Mouse (Mus musculus): ENCODE results near the gene B230118H07Rik. TPM values are rescaled to one million over a fixed set of nuclear protein-coding genes. Genes with fewer than 3 reads are reported as not detected.

B230118H07Rik gene
- polyA plus RNA-seq, 1 experiment from 2014 or later = 60.3 TPM

DNA sequence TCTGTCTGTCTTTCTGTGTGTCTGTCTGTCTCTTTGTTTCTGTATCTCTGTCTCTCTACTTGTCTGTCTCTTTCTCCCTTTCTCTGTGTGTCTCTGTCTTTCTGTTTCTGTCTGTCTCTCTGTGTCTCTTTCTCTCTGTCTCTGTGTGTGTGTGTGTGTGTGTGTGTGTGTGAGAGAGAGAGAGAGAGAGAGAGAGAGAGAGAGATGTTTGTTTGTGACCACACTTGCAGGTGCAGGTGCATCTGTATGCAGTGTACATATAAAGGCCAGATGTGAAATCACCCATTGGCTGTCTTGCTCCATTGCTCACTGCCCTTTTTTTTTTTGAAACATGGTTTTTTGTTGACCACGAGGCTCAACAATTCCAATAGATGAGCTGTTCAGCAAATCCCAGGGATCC is 1.1 kb upstream of the B230118H07Rik start:
- Histone ChIP-seq H3K4me2 (ENCODE audit: low read depth, low read length) (no peak overlapping the region), H3K27ac (ENCODE audit: low read length) (no peak overlapping the region), H3K4me3 (ENCODE audit: low read length) (no peak overlapping the region), H3K4me1 (ENCODE audit: control insufficient read depth, insufficient read depth, low read length) (peaks cover 5% of the 10 kb centered on the region; the same call in 1 of the 2 replicates), H3K36me3 (ENCODE audit: control insufficient read depth, insufficient read depth) (no peaks in the 10 kb centered on the region), H3K27me3 (ENCODE audit: control insufficient read depth, insufficient read depth, low read length) (no peaks in the 10 kb centered on the region), H3K9ac (ENCODE audit: low read length) (no peak overlapping the region), H3K9me3 (replicated peaks; ENCODE audit: control insufficient read depth, low read length) (no peaks in the 10 kb centered on the region)
- ATAC-seq (replicated peaks; ENCODE audit: extremely low read depth, insufficient read depth, low FRiP score) = no peak
- WGBS = 43% methylated on average over 1 of the region's 1 CpGs

DNA sequence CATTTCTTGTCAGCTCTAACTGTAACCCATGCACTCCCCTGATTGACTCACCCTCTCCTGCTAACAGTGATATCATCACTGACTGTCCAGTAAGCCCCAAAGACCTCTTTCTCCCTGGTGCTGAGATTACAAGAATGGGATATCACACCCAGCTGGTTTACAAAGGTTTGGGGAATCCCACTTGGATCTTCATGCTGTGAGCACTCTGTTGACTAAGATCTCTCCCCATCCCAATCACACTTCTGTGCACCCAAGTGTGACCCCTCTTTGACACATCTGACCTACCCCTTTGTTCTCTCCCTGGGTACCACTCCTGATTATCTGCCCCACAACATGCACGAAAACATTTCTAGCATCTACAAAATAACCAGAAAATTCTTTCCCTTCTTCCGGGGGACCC is 971 bp downstream of the B230118H07Rik start:
- no peaks in the 10 kb centered on the region for H3K9me3 ChIP-seq (replicated peaks; ENCODE audit: control insufficient read depth, low read length)
- ATAC-seq (replicated peaks; ENCODE audit: extremely low read depth, insufficient read depth, low FRiP score) = 0 out of 2 replicates have a peak, but pooled peaks have one; percentile 26
- peaks cover 5% of the 10 kb centered on the region; the same call in 1 of the 2 replicates for H3K4me1 ChIP-seq (ENCODE audit: control insufficient read depth, insufficient read depth, low read length)
- 73% methylated on average over 2 of the region's 2 CpGs for WGBS
- H3K9ac ChIP-seq (ENCODE audit: low read length) = no peak overlapping the region
- H3K4me2 ChIP-seq (ENCODE audit: low read depth, low read length) = no peak overlapping the region
- no peaks in the 10 kb centered on the region for H3K36me3 ChIP-seq (ENCODE audit: control insufficient read depth, insufficient read depth)
- peak overlapping the region; percentile 39 for H3K4me3 ChIP-seq (ENCODE audit: low read length)
- H3K27ac ChIP-seq (ENCODE audit: low read length) = no peak overlapping the region
- H3K27me3 ChIP-seq (ENCODE audit: control insufficient read depth, insufficient read depth, low read length) = no peaks in the 10 kb centered on the region

DNA sequence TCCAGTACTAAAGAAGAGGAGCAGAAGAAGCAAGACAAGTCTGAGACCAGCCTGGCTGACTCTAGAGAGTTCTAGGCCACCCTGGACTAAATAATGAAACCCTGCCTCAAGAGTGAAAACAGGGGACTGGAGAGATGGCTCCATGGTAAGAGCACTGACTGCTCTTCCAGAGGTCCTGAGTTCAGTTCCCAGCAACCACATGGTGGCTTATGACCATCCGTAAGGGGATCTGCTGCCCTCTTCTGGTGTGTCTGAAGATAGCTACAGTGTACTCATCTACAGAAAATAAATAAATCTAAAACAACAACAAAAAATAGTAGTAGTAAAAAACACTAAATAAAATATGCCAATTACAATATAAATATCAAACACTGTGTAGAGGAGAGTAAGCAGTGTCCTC is 3.5 kb downstream of the B230118H07Rik start:
- H3K4me2 ChIP-seq (ENCODE audit: low read depth, low read length) = no peak overlapping the region
- H3K4me1 ChIP-seq (ENCODE audit: control insufficient read depth, insufficient read depth, low read length) = no peaks in the 10 kb centered on the region
- no peak for ATAC-seq (replicated peaks; ENCODE audit: extremely low read depth, insufficient read depth, low FRiP score)
- WGBS = 85% methylated on average over 1 of the region's 1 CpGs
- no peaks in the 10 kb centered on the region for H3K36me3 ChIP-seq (ENCODE audit: control insufficient read depth, insufficient read depth)
- no peaks in the 10 kb centered on the region for H3K9me3 ChIP-seq (replicated peaks; ENCODE audit: control insufficient read depth, low read length)
- H3K27me3 ChIP-seq (ENCODE audit: control insufficient read depth, insufficient read depth, low read length) = no peaks in the 10 kb centered on the region
- H3K9ac ChIP-seq (ENCODE audit: low read length) = no peak overlapping the region
- no peak overlapping the region for H3K27ac ChIP-seq (ENCODE audit: low read length)
- no peak overlapping the region for H3K4me3 ChIP-seq (ENCODE audit: low read length)

DNA sequence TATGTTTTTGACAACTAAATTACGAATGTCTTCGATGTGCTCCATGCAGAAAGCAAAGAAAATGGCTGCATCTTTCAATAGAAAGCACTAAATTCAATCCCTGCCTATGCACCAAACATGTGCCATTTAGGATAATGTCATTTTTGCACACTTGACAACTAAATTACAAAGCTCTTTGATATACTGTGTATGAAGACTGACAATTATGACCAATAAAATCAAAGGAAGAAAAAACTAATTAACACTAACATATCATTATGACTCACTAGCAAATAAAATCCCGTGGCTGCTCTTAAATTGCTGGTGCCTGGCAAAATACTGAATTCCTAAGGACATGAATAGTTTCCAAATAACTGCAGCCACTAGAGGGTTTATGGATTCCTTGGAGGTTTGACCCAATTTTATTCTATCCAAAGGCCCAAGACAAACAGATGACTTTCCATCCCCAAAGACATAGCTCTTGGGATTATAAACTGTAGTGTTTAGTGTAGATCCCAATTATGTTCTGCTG is 9.4 kb downstream of the B230118H07Rik start:
- Histone ChIP-seq H3K27me3 (ENCODE audit: control insufficient read depth, insufficient read depth, low read length) (no peaks in the 10 kb centered on the region), H3K9me3 (replicated peaks; ENCODE audit: control insufficient read depth, low read length) (no peaks in the 10 kb centered on the region), H3K9ac (ENCODE audit: low read length) (no peak overlapping the region), H3K36me3 (ENCODE audit: control insufficient read depth, insufficient read depth) (no peaks in the 10 kb centered on the region), H3K27ac (ENCODE audit: low read length) (no peak overlapping the region), H3K4me3 (ENCODE audit: low read length) (no peak overlapping the region), H3K4me1 (ENCODE audit: control insufficient read depth, insufficient read depth, low read length) (no peaks in the 10 kb centered on the region), H3K4me2 (ENCODE audit: low read depth, low read length) (no peak overlapping the region)
- WGBS = 74% methylated on average over 3 of the region's 3 CpGs
- ATAC-seq (replicated peaks; ENCODE audit: extremely low read depth, insufficient read depth, low FRiP score) = no peak

DNA sequence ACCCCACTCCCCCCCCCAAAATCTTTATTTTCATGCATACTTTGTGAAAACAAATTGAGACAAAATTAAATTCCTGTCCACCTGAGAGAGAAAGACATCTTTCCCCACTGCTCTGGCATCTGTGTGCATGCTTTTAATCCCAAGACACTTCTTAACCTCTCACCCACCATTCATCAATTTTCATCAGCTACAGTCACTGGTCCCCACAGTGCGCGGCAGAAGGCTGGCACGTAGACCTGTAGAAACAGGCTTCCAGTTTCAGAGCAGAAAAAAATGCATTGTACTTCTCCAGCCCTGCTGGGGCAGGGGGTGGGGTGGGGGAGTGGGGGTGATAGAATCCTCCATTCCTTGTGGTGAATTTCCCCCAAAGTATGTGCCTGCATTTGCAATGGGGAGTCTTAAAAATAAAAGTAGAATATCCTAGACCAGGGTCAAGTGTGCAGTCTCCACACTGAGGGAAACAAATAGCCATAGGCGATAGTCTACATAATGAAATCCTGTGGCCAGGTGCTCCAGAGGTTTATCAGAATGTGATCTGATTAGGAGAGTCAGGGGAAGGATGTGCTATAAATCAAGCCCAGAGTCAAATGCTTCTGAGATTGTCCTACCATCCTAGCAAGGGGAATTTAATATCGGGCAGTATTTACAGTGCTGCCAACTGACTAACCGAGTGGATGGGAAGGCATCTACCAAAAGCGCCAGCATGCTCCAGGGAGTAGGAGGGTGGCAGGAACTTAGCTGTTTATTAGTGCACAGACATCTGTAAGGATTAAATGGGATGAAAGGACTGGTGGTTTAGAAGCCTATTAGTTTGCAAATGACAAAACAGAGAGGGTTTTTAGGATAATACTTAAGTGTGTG is 10.1 kb downstream of the B230118H07Rik start:
- Histone ChIP-seq H3K36me3 (ENCODE audit: control insufficient read depth, insufficient read depth) (no peaks in the 10 kb centered on the region), H3K27me3 (ENCODE audit: control insufficient read depth, insufficient read depth, low read length) (no peaks in the 10 kb centered on the region), H3K9ac (ENCODE audit: low read length) (no peak overlapping the region), H3K4me2 (ENCODE audit: low read depth, low read length) (no peak overlapping the region), H3K9me3 (replicated peaks; ENCODE audit: control insufficient read depth, low read length) (no peaks in the 10 kb centered on the region), H3K27ac (ENCODE audit: low read length) (no peak overlapping the region), H3K4me3 (ENCODE audit: low read length) (no peak overlapping the region), H3K4me1 (ENCODE audit: control insufficient read depth, insufficient read depth, low read length) (no peaks in the 10 kb centered on the region)
- no peak for ATAC-seq (replicated peaks; ENCODE audit: extremely low read depth, insufficient read depth, low FRiP score)
- whole genome bisulfite sequencing = 68% methylated on average over 7 of the region's 7 CpGs

DNA sequence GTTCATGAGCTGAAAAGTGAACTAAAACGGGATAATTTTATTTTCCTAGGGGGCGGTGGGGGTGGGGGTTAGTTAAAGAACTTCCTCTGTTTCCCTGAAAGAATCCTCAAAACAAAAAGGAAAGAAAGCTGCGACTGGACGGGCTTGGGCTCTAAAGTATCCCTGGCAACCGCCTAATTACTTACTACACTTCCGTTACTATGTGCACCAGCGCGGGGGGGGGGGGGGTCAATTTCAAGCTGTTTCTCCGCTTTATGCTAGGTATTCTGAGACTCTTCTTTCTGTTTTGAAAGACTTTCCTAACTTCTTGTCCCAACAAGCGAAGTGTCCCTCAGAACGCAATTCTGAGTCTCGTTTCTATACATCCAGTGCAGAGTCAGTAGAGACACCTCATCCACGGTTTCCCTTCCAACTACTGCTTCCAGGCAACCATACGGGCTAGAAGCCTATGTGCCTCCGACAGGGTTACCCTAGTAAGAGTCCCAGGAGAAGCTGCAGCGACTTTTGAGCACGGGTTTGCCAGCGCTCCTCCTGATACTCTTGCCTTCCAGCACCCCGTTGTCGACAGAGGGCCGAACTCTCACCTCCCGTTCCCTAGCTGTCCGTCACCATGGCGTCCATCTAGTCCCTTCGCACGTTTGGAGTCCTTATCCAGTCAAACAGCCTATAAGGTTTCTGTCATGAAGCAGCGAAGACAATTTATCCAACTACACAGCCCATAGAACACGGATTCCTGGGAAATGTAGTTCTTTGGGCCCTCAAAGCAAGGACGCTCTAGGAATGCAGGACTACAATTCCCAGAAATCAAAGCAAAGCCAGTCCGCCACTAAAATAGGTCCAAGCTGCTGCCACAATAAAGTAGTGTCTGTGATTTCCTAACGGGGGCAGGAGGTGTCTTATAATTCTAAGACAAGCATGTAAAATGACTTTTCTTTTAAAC is 20.8 kb downstream of the B230118H07Rik start:
- WGBS = 5% methylated on average over 31 of the region's 31 CpGs
- ATAC-seq (replicated peaks; ENCODE audit: extremely low read depth, insufficient read depth, low FRiP score) = peak; percentile 97
- H3K27me3 ChIP-seq (ENCODE audit: control insufficient read depth, insufficient read depth, low read length) = no peaks in the 10 kb centered on the region

DNA sequence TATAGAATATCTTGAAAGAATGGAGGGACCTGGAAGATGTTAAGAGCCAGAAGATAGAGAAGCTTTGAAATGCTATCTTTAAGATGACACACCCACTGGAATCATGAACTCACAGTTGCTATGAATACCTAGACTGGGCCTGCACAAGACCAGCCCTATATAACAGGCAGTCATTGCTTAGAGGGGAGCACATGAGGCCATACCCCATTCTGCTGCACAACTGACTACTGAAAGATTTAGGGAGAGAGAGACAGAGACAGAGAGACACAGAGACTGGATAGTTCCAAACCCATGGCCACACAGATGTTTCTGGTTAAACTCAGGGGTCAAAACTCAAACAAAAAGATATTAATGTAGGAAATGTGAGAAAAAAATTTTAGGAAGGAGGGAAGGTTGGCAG is 22.1 kb downstream of the B230118H07Rik start:
- H3K27ac ChIP-seq (ENCODE audit: low read length) = no peak overlapping the region
- H3K27me3 ChIP-seq (ENCODE audit: control insufficient read depth, insufficient read depth, low read length) = no peaks in the 10 kb centered on the region
- H3K9ac ChIP-seq (ENCODE audit: low read length) = no peak overlapping the region
- ATAC-seq (replicated peaks; ENCODE audit: extremely low read depth, insufficient read depth, low FRiP score) = no peak
- no peak overlapping the region for H3K4me2 ChIP-seq (ENCODE audit: low read depth, low read length)
- H3K4me3 ChIP-seq (ENCODE audit: low read length) = no peak overlapping the region
- H3K9me3 ChIP-seq (replicated peaks; ENCODE audit: control insufficient read depth, low read length) = no peaks in the 10 kb centered on the region
- H3K36me3 ChIP-seq (ENCODE audit: control insufficient read depth, insufficient read depth) = no peaks in the 10 kb centered on the region
- H3K4me1 ChIP-seq (ENCODE audit: control insufficient read depth, insufficient read depth, low read length) = peaks cover 7% of the 10 kb centered on the region

More for the DNA sequence above, 20.8 kb downstream of the B230118H07Rik start:
- H3K36me3 ChIP-seq (ENCODE audit: control insufficient read depth, insufficient read depth) = no peaks in the 10 kb centered on the region
- peak overlapping the region; percentile 85 for H3K9ac ChIP-seq (ENCODE audit: low read length)
- peak overlapping the region; percentile 76 for H3K4me3 ChIP-seq (ENCODE audit: low read length)
- peaks cover 7% of the 10 kb centered on the region for H3K4me1 ChIP-seq (ENCODE audit: control insufficient read depth, insufficient read depth, low read length)
- H3K4me2 ChIP-seq (ENCODE audit: low read depth, low read length) = peak overlapping the region; percentile 84
- no peaks in the 10 kb centered on the region for H3K9me3 ChIP-seq (replicated peaks; ENCODE audit: control insufficient read depth, low read length)
- H3K27ac ChIP-seq (ENCODE audit: low read length) = peak overlapping the region; percentile 84

DNA sequence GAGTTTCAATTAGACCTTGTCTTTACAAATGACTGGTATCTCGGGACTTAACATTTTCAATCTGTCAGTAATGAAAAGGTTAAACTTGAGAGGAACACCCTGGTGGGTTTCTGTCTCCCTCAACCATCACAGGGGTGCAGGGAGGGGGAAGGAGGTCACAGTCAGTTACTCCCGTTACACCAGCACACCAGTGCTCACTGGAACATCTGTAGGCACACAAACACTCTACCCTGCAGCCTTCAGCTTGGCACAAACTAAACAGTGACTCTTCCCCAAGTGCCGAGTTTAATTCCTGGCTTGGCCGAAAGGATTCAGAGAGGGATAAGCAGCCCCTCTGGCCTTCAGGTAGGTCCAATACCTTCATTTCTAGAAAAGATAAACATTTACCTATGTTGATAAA is 24.8 kb downstream of the B230118H07Rik start, which contains the start of gene Rag2:
TSS of gene Rag2 (plus strand) at position 193 of the 400 bp plus-strand sequence.
- Histone ChIP-seq H3K4me2 (ENCODE audit: low read depth, low read length) (no peak within 1 kb of the TSS), H3K4me3 (ENCODE audit: low read length) (peak within 1 kb of the TSS; percentile 40), H3K36me3 (ENCODE audit: control insufficient read depth, insufficient read depth) (no peaks in the 10 kb centered on the region), H3K9ac (ENCODE audit: low read length) (0 out of 2 replicates have a peak within 1 kb of the TSS, but pooled peaks have one; percentile 16), H3K9me3 (replicated peaks; ENCODE audit: control insufficient read depth, low read length) (no peaks in the 10 kb centered on the region), H3K27me3 (ENCODE audit: control insufficient read depth, insufficient read depth, low read length) (no peaks in the 10 kb centered on the region), H3K27ac (ENCODE audit: low read length) (peak within 1 kb of the TSS; percentile 23; the same call in 1 of the 2 replicates), H3K4me1 (ENCODE audit: control insufficient read depth, insufficient read depth, low read length) (peaks cover 7% of the 10 kb centered on the region)
- 63% methylated on average over 4 of the region's 4 CpGs for WGBS
- 0 out of 2 replicates have a peak, but pooled peaks have one; percentile 50 for ATAC-seq (replicated peaks; ENCODE audit: extremely low read depth, insufficient read depth, low FRiP score)
